In the genomic region with DNA sequence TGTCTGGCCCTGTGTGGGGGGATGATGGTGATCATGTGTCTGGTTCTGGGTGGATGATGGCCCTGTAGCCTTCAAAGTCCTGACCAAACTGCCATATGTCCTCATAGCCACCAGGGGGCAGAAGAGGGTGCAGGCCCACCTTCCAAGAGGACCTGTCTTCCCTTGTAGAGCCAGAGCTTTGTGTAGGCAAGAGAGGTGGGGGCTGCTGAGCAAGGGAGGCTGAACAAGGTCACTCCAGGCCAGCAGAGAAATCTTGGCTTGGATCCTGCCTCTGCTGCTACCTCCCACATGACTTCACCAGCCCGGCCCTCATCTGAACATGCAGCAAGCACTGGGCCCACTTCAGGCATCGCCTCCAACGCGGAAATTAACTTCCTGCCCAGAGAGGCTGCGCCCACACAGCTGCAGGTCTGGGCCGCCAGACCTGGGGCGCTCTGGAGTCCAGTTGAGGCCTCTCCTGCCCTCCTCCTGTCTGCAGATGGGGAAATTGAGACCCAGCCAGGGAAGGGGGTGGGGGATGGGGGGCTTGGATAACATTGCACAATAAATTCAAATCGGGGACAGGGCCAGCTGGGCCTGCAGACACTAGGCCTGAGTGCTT, we compare ENCODE assay signal across 8 mouse cellular contexts. TPM values are rescaled to one million over a fixed set of nuclear protein-coding genes. Genes with fewer than 3 reads are reported as not detected.
DNase-seq lines count a peak whose midpoint lies in the region; ATAC-seq and TF ChIP-seq lines count a peak whose summit lies in the region.

No protein-coding gene starts in this region.

- H3K9me3 ChIP-seq in hindbrain, embryonic 15.5 days, result no peaks in the 10 kb centered on the region

- no peak overlapping the region for H3K4me2 ChIP-seq in hindbrain, embryonic 15.5 days

- peak; percentile 81 for ATAC-seq in hindbrain, embryonic 15.5 days (ENCODE audit: low FRiP score, low read depth)
- peak; percentile 70 for ATAC-seq in megakaryocyte-erythroid progenitor cell, adult 5-6 weeks (replicated peaks; ENCODE audit: low FRiP score, low TSS enrichment, poor library complexity, severe bottlenecking)

- intact Hi-C loops in left cerebral cortex, adult 2 months (cut with DNase I), result loop anchor here (1.0 to 10.0 kb wide), 4 partner anchors 77 to 434 kb away; no protein-coding TSS in a partner anchor

- peaks cover 40% of the 10 kb centered on the region for H3K4me1 ChIP-seq in hindbrain, embryonic 15.5 days (replicated peaks)

- H3K4me3 ChIP-seq in hindbrain, embryonic 15.5 days, result no peak overlapping the region
- no peak overlapping the region for H3K4me3 ChIP-seq in left cerebral cortex, adult 2 months

- DNase-seq in T-cell, adult 2 months (ENCODE audit: low spot score), result peak; percentile 73
- DNase-seq in cerebellum, postnatal 25 days, result peak; percentile 84 to 86
- DNase-seq in frontal cortex, postnatal 36 days (ENCODE audit: low spot score in 2 of 2), result peak; percentile 79 to 84
- DNase-seq in left cerebral cortex, adult 2 months (ENCODE audit: extremely low spot score in 1 of 2, low spot score in 2 of 2), result peak; percentile 76 to 77
- peak; percentile 65 for DNase-seq in right cerebral cortex, postnatal 14 days
- peak; percentile 79 for DNase-seq in urinary bladder, postnatal 25 days (ENCODE audit: low spot score)

- H3K27me3 ChIP-seq in hindbrain, embryonic 15.5 days, result no peaks in the 10 kb centered on the region; the same call in 1 of the 2 replicates

- WGBS in hindbrain, embryonic 15.5 days, result 39% methylated on average over 8 of the region's 8 CpGs

- no peaks in the 10 kb centered on the region for H3K36me3 ChIP-seq in hindbrain, embryonic 15.5 days

- peak overlapping the region; percentile 58 for H3K27ac ChIP-seq in hindbrain, embryonic 15.5 days (replicated peaks)
- peak overlapping the region; percentile 72 for H3K27ac ChIP-seq in left cerebral cortex, adult 2 months

- peak; percentile 91 for TF ChIP-seq CTCF in left cerebral cortex, adult 2 months (IDR thresholded peaks at IDR 0.05)

- H3K9ac ChIP-seq in hindbrain, embryonic 15.5 days, result no peak overlapping the region

RNA-seq across cellular contexts. Expression of a gene that starts 28.4 kb away (rescaled TPM):
- 28.8 and 42.8 TPM in 2 replicates for polyA plus RNA-seq in hindbrain, embryonic 15.5 days (2015; fragmentation: Nextera tagmentation; extraction: Ambion mirVana)
- total RNA-seq in left cerebral cortex, adult 2 months (2021), result 10 to 100 TPM; 33.8 to 35.5 TPM
- total RNA-seq in megakaryocyte-erythroid progenitor cell, adult 5-6 weeks (2014; fragmentation: Nextera tagmentation), result not detected in 2 replicates
- total RNA-seq in megakaryocyte-erythroid progenitor cell, adult 5-6 weeks (2017), result not detected in 2 replicates

Comparison
In these comparisons a context has a peak if more than half of its experiments do, and no peak if none do; other contexts are left out.
1. RNA of a gene that starts 28.4 kb away (total RNA-seq): 33.8 to 35.5 TPM in left cerebral cortex, adult 2 months; not detected in megakaryocyte-erythroid progenitor cell, adult 5-6 weeks; every median in the first group is over 10 times any median in the second.
2. Peak in every context shown above with its lines, with median percentiles within 50 percentile points of each other: DNase-seq.